Mouse (Mus musculus) brain, embryonic 14.5 days (tissue): Measurements from ENCODE around the gene Hoxd10.

Source experiments
- CTCF ChIP-seq: fragments of 200-500 bp; IDR thresholded peaks from 2 replicates; pipeline ENCODE4 v1.5.1; 2012; ENCODE audit warnings: inconsistent platforms, mild to moderate bottlenecking, moderate library complexity, borderline replicate concordance; ENCODE audit not compliant: insufficient read depth, insufficient read length; ENCODE audit errors: extremely low read depth
- POLR2A ChIP-seq: fragments of 200-500 bp; IDR thresholded peaks from 2 replicates; pipeline ENCODE4 v1.6.1; 2012; ENCODE audit warnings: mild to moderate bottlenecking, inconsistent platforms, borderline replicate concordance; ENCODE audit not compliant: poor library complexity, insufficient read depth, insufficient read length, severe bottlenecking; ENCODE audit errors: extremely low read depth

- no peak for TF ChIP-seq CTCF
- TF ChIP-seq POLR2A = no peak
Observed at GRCm38 (mm10) chr2:74677106-74677505, 14.6 kb upstream of the Hoxd10 start.
